Mouse (Mus musculus) lung, postnatal 0 days (tissue): ENCODE data around the gene Zfp275.

Source experiments
- CTCF ChIP-seq: IDR thresholded peaks from 2 replicates; pipeline ENCODE4 v1.5.1; 2016; ENCODE audit warnings: antibody characterized with exemption, mild to moderate bottlenecking
- EP300 ChIP-seq: IDR thresholded peaks from 2 replicates; pipeline ENCODE4 v1.6.1; 2016; ENCODE audit warnings: antibody characterized with exemption, mild to moderate bottlenecking, control low read depth

DNA sequence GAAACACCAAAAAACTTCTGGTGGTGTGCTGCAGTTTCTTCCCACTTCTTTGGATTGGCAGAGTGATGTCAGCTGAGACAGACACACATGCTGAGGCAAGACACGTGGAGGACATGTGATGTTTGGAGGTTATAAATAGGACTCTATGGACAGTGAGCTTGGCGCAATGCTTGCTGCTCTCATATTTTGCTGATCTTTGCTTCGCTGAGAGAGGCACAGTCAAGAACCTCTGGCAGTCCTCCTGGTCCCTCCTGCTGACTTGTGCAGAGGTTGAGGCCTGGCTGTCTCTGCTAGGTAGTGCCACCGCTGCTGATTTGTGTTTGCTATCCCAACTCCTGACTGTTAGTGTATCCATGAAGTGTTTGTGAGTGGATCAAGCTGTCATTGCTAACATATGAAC, 49.1 kb downstream of the Zfp275 start:
- TF ChIP-seq CTCF (no peak), EP300 (no peak)
